Mouse (Mus musculus) sigmoid colon, adult 10 weeks (tissue): ENCODE data around the gene Lmcd1. TPM values are rescaled to one million over a fixed set of nuclear protein-coding genes. Genes with fewer than 3 reads are reported as not detected.

Source experiments
- polyA plus RNA-seq: library from polyadenylated mRNA; stranded (reverse); fragments of 350-450 nt; fragmentation: Illumina TruSeq; extraction: RNeasy Lipid Tissue Mini Kit (QIAGEN cat#74804); gene quantifications from one replicate; pipeline ENCODE4 v1.2.3, GENCODE M21; 2014; ENCODE audit warnings: low read depth, low replicate concordance

Lmcd1 gene
- 0.50 TPM for polyA plus RNA-seq

GRCm38 (mm10) chr6:112273501-112274205 is at the start of gene Lmcd1:
TSS of gene Lmcd1 (plus strand) at chr6:112273758.

Other genes starting within 250 kb of the Lmcd1 start
- 1.0 TPM for gene Ssu2, start 114.3 kb downstream of the Lmcd1 start, polyA plus RNA-seq
- not detected for gene Cav3, start 185.7 kb downstream of the Lmcd1 start, polyA plus RNA-seq
- 0.54 TPM for gene Oxtr, start 216.2 kb downstream of the Lmcd1 start, polyA plus RNA-seq